Mouse (Mus musculus) thymus, postnatal 36 days (tissue): ENCODE measurements at regions not wholly inside any gene's neighbourhood (a gene's known extent, or its start where the extent isn't known, plus 50 kb on each side); places are given as distances from the start of the nearest gene placed in this dataset.
"Not testable (repeated sequence)": the region's sequence is repeated elsewhere in the genome, so short reads cannot be mapped to it uniquely, and the experiment has no call there.

ENCODE experiments used
- DNase-seq, 2 experiments: peaks; one replicate each; pipeline ENCODE4 v3.0.0; 2022; ENCODE audit warnings: mixed read lengths in 2 of 2

GRCm38 (mm10) chr14:47935401-47935800 lies 185.2 kb upstream of the Peli2 start:
- DNase-seq: no peak

GRCm38 (mm10) chr14:47937081-47937651 lies 183.5 kb upstream of the Peli2 start:
- DNase-seq: no peak

GRCm38 (mm10) chr14:47939781-47940590 lies 180.6 kb upstream of the Peli2 start:
- no peak for DNase-seq

DNA sequence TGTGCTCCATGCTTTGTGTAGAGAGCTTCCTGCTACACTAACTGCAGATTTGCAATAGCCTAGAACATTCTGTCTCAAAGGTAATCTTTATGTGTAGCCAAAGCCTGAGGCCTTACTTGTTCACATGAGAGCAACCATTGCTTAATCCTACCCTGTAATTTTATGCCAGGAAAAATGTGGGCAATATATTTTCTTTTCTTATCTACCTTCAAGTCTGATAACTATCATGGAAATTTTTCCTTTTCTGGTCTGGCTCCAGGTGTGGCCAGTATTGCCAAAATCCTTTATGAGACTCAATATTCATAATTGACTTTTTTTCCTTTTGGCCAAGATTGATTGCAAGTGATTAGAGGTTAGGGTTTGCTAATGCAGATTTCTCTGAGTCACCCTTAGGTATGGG lies 178.0 kb upstream of the Peli2 start:
- DNase-seq: no peak

DNA sequence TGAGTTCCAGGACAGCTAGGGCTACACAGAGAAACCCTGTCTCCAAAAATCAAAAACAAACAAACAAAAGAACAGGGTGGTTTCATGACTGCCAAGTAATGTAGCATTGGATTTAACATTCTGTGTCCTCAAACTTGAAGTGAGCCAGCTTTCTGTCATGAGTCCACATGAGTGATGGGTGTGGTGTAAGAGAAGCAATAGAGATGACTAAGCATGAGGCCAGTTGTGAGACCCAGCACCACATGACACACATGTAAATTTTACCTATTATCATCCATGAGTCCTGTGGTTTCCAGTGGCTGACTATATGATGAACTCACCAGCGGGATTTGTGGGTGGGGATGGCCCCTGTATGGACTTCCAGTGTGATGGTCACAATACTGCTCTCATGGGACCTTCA lies 176.0 kb upstream of the Peli2 start:
- no peak for DNase-seq

DNA sequence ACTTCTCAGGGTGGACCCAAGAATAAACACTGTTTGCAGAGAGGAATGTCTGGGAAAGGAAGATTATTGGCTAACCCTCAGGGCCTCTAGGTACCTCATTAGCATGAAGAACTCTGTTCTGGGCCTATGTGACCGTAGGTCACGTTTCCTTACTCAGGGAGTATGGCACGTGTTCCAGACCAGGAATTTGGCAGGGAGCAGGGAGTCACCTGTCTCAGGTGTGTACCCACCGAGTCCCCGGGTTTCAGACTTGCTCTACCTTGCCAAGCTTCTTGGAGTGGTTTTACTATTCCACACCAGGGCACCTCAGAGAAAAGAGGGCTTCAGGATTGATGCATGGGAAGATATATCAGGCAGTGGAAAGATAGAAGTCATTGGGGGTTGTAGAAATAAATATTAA lies 169.6 kb upstream of the Peli2 start:
- no peak for DNase-seq

DNA sequence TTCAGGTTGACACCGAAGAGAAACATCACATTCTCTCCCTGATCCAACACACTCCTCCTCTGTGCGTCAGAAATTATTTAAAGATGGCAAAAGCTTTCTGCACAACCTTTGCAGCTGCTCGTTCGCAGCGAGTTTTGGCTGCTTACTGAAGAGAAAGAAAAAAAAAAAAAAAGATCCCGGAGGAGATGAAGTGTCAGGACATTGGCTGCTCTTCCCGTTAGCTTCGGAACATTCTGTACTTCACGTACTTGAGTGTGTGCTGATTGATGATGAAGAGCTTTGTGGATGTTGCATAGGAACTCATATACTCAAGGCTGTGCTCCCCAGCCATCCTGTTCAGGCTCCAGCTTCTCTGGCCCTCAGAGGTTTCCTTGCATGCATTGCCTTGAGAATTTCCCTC lies 162.5 kb upstream of the Peli2 start:
- DNase-seq: no peak

GRCm38 (mm10) chr14:47959366-47960280 lies 161.0 kb upstream of the Peli2 start:
- no peak for DNase-seq

DNA sequence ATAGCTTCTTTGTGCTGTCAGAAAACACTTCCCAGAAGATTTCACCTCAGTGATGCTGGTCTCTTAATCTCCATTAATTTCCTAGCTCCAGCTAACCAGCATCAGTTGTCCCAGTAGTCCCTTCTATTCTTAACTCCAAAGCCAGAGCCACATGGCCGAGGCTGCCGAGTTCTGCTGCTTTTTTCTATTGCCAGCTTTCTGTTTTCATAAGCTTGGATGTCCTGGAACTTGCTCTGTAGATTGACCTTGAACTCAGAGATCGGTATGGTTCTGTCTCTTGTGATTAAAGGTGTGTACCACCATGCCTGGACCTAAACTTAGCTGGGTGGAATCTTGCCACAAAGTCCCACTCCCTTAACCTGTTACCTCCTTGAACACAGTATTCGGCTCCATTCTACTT lies 155.8 kb upstream of the Peli2 start:
- DNase-seq: not testable (repeated sequence)

DNA sequence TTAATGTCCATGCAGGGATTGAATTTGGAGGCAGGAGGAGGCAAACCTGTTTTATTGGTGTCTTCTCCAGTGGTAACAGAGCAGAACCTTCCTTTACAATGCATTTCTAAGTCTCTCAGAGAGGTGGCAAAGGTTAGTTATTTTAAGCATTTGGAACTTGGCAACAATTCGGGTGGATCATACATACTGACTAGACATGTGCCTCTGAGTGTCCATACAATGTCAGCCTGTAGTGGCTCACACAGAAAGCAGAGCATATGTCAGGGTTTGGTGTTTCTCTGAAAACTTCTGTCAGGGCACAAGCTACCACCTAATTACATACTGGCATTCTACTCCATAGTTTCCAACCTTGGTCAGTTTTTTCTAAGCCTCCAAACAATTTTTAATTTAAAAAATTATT lies 150.8 kb upstream of the Peli2 start:
- no peak for DNase-seq

DNA sequence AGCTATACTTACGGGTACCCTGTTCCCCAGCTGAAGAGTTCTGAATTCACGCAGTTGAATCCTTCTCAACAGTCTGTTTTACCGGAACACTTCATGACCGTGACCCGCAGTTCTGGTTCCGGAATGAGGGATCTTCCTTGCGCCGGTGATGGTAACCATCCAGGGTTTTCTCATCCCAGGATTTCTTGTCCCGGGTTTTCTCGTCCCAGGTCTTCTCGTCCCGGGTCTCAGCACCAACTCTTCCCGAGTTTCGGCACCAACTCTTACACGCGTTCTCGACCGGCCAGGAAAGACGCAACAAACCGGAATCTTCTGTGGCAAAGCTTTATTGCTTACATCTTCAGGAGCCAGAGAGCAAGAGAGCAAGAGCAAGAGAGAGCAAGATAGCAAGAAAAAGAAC lies 147.5 kb upstream of the Peli2 start:
- DNase-seq: not testable (repeated sequence)

- no peak for DNase-seq
These were observed 137.5 kb upstream of the Peli2 start for GRCm38 (mm10) chr14:47982993-47983740.

GRCm38 (mm10) chr14:47986483-47986882 lies 134.1 kb upstream of the Peli2 start:
- no peak for DNase-seq

DNA sequence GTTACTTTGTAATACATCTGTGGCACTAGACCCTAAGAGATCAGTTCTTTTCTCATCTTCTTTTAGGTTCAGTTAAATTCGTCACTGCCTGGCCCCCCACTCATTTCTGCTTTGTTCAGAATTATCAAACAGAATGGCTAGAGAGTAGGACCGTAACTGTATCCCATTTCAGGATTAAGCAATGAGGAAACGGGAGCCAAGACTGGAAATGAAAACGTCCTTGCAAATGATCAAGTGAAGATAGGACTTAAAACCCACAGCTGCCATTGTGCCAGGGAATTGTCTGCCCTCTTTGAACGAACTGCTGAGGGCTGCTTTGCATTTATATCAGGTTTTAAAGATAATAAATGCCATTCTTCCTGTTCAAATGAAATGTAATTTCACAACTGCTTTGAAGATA lies 133.7 kb upstream of the Peli2 start:
- DNase-seq: no peak

GRCm38 (mm10) chr14:47987392-47988075 lies 133.1 kb upstream of the Peli2 start:
- DNase-seq: no peak

DNA sequence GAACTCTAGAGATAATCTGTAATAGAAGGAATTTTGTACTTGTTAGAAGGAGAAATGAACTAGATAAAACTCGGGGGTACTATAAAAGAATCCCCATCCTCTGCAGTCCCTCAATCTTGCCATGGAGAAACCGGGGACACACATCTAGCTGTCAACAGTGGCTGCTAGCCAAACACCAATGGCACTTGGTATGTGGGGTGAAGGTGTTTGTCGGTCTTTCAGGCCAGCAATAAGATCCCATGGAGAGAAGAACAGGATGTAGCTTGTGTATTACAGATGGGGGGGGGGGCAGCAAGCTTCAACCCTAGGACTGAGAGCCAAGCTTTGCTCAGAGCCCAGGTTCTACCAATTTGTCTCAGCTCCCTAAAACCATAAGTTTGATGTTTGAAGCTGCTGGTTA lies 132.5 kb upstream of the Peli2 start:
- no peak for DNase-seq

GRCm38 (mm10) chr14:47989315-47989714 lies 131.3 kb upstream of the Peli2 start:
- DNase-seq: no peak

DNA sequence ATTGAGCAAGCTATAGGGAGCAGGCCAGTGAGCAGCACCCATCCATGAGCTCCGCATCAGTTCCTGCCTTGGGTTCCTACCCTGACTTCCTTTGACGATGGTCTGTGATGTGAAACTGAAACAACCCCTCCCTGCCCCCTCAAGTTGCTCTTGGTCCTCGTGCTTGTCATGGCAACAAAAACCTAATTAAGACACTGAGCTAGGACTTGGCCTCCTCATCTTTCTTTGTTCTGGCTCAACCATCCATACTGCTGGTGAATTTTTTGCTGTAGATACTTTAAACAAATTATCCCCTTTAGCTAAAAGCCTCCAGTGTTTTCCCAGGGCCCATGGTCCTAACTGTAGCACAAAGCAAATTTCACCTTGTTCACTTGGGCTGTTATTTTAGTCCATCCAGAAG lies 129.9 kb upstream of the Peli2 start:
- DNase-seq: no peak

- DNase-seq: no peak
These were observed 129.1 kb upstream of the Peli2 start for GRCm38 (mm10) chr14:47991546-47991945.

DNA sequence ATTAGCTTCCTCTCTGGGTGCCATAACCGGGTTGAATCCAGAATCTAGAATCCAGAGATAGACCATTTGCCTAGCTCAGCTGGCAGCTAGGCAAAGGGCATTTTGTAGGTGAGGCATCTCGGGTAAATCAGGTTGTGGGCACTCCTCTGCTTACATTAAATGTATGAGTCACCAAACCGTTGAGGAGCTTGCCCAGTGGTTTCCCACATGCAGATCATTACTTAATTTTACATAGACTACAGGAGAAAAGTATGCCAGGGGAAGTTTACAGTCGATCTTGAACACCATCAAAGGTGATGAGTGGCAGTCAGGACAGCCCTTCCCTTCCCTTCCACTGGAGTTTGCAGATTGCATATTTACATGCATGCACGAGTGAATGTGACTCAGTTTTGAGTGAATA lies 128.5 kb upstream of the Peli2 start:
- no peak for DNase-seq

DNA sequence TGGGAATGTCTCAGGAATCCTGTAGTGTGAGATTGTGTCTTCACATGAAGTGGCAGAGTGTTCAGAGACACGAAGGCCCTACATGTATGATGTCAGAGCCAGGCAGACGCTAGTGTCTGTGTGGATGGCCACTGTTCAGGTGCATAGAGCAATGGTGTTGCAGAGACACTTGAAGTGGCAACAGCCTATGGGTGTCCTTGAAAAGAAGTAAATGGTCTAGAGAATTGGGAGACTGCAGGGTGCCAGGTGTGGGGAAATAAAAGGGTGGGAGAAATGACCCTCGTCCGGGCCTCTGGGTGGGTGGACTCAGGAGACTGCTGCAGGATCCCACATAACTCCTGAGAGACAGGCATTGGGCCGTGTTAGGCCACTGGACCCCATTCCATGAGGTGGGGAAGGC lies 127.8 kb upstream of the Peli2 start:
- DNase-seq: no peak

DNA sequence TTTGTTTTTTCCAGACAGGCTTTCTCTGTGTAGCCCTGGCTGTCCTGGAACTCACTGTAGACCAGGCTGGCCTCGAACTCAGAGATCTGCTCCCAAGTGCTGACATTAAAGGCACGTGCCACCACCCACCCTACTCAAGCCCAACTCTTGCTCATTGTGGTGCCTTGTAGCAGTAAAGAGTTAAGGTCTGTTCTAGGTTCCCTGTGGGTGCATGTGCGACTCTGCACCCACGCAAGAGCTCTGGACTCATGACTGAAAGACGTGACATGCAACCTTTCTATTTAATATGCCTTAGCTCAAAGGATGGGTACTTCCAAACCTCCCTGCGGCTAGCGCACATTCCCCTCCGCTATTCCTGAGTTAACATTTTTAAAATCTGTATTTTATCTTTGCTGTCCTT lies 121.7 kb upstream of the Peli2 start:
- DNase-seq: no peak
